Mouse (Mus musculus) neural tube, embryonic 13.5 days (tissue): ENCODE data around the gene Fzd7. TPM values are rescaled to one million over a fixed set of nuclear protein-coding genes. Genes with fewer than 3 reads are reported as not detected.

Experiments used
- polyA plus RNA-seq: library from polyadenylated mRNA; unstranded; fragments of >200 nt; fragmentation: Nextera tagmentation; extraction: Ambion mirVana; gene quantifications from 2 replicates; pipeline ENCODE4 v1.2.1, GENCODE M21; 2015

Gene Fzd7
- polyA plus RNA-seq, 1 experiment from 2014 or later, result 6.7 TPM

Other genes with a start within 250 kb of the Fzd7 start
- 14.8 and 15.9 TPM in 2 replicates for gene Als2, start 245.2 kb upstream of the Fzd7 start, polyA plus RNA-seq
- gene Cdk15, start 225.5 kb upstream of the Fzd7 start, polyA plus RNA-seq, result 0.40 and 1.0 TPM in 2 replicates
- gene Gm973, start 33.8 kb downstream of the Fzd7 start, polyA plus RNA-seq, result 6.9 and 10.3 TPM in 2 replicates
- gene Sumo1, start 188.4 kb downstream of the Fzd7 start, polyA plus RNA-seq, result 402 and 414 TPM in 2 replicates
- gene Nop58, start 202.5 kb downstream of the Fzd7 start, polyA plus RNA-seq, result 149 and 151 TPM in 2 replicates